Mouse (Mus musculus): ENCODE measurements around the gene Zmiz1. TPM values are rescaled to one million over a fixed set of nuclear protein-coding genes. Genes with fewer than 3 reads are reported as not detected.

The Zmiz1 gene
- total RNA-seq, 2 experiments from 2014 or later = 40.2 to 49.9 TPM

- no peak for DNase-seq (ENCODE audit: low spot score)
- intact Hi-C loops (cut with DNase I) = no loop called here
These were observed 84.9 kb downstream of the Zmiz1 start for GRCm38 (mm10) chr14:25543927-25544326.

GRCm38 (mm10) chr14:25546852-25547621, 88.1 kb downstream of the Zmiz1 start:
- DNase-seq (ENCODE audit: low spot score) = peak; percentile 44
- intact Hi-C loops (cut with DNase I) = no loop called here

GRCm38 (mm10) chr14:25547882-25548281, 88.9 kb downstream of the Zmiz1 start:
- intact Hi-C loops (cut with DNase I) = no loop called here

GRCm38 (mm10) chr14:25548650-25549049, 89.7 kb downstream of the Zmiz1 start:
- DNase-seq (ENCODE audit: low spot score) = no peak
- intact Hi-C loops (cut with DNase I) = no loop called here

More at GRCm38 (mm10) chr14:25547882-25548281, 88.9 kb downstream of the Zmiz1 start:
- DNase-seq (ENCODE audit: low spot score) = no peak

GRCm38 (mm10) chr14:25549125-25549524, 90.1 kb downstream of the Zmiz1 start:
- intact Hi-C loops (cut with DNase I) = no loop called here
- DNase-seq (ENCODE audit: low spot score) = no peak

GRCm38 (mm10) chr14:25549871-25550840, 91.2 kb downstream of the Zmiz1 start:
- intact Hi-C loops (cut with DNase I) = no loop called here
- DNase-seq (ENCODE audit: low spot score) = no peak

- no peak for DNase-seq (ENCODE audit: low spot score)
- intact Hi-C loops (cut with DNase I) = no loop called here
These were observed 92.7 kb downstream of the Zmiz1 start for GRCm38 (mm10) chr14:25551731-25552130.

GRCm38 (mm10) chr14:25553382-25553781, 94.4 kb downstream of the Zmiz1 start:
- intact Hi-C loops (cut with DNase I) = no loop called here
- DNase-seq (ENCODE audit: low spot score) = no peak

- DNase-seq (ENCODE audit: low spot score) = no peak
These were observed 95.8 kb downstream of the Zmiz1 start for GRCm38 (mm10) chr14:25554781-25555180.

GRCm38 (mm10) chr14:25555291-25555781, 96.4 kb downstream of the Zmiz1 start:
- intact Hi-C loops (cut with DNase I) = no loop called here
- DNase-seq (ENCODE audit: low spot score) = no peak

More at GRCm38 (mm10) chr14:25554781-25555180, 95.8 kb downstream of the Zmiz1 start:
- intact Hi-C loops (cut with DNase I) = no loop called here

GRCm38 (mm10) chr14:25555848-25556247, 96.9 kb downstream of the Zmiz1 start:
- intact Hi-C loops (cut with DNase I) = no loop called here
- no peak for DNase-seq (ENCODE audit: low spot score)

GRCm38 (mm10) chr14:25557014-25557413, 98.0 kb downstream of the Zmiz1 start:
- DNase-seq (ENCODE audit: low spot score) = no peak
- intact Hi-C loops (cut with DNase I) = no loop called here

GRCm38 (mm10) chr14:25558479-25558878, 99.5 kb downstream of the Zmiz1 start:
- intact Hi-C loops (cut with DNase I) = no loop called here
- DNase-seq (ENCODE audit: low spot score) = no peak

GRCm38 (mm10) chr14:25559907-25560306, 100.9 kb downstream of the Zmiz1 start:
- intact Hi-C loops (cut with DNase I) = loop anchor here (5.0 to 10.0 kb wide), 6 partner anchors 33 to 1055 kb away; no protein-coding TSS in a partner anchor
- no peak for DNase-seq (ENCODE audit: low spot score)

GRCm38 (mm10) chr14:25560841-25561240, 101.9 kb downstream of the Zmiz1 start:
- no peak for DNase-seq (ENCODE audit: low spot score)
- intact Hi-C loops (cut with DNase I) = loop anchor here (5.0 to 10.0 kb wide), 6 partner anchors 34 to 1056 kb away; no protein-coding TSS in a partner anchor

- intact Hi-C loops (cut with DNase I) = loop anchor here (5.0 to 10.0 kb wide), 6 partner anchors 34 to 1057 kb away; no protein-coding TSS in a partner anchor
- DNase-seq (ENCODE audit: low spot score) = no peak
These were observed 102.7 kb downstream of the Zmiz1 start for GRCm38 (mm10) chr14:25561716-25562115.

- intact Hi-C loops (cut with DNase I) = loop anchor here (5.0 to 10.0 kb wide), 6 partner anchors 35 to 1058 kb away; no protein-coding TSS in a partner anchor
- DNase-seq (ENCODE audit: low spot score) = no peak
These were observed 103.5 kb downstream of the Zmiz1 start for GRCm38 (mm10) chr14:25562447-25562846.

GRCm38 (mm10) chr14:25562909-25563308, 103.9 kb downstream of the Zmiz1 start:
- intact Hi-C loops (cut with DNase I) = loop anchor here (5.0 to 10.0 kb wide), 6 partner anchors 36 to 1058 kb away; no protein-coding TSS in a partner anchor

GRCm38 (mm10) chr14:25564577-25564976, 105.6 kb downstream of the Zmiz1 start:
- DNase-seq (ENCODE audit: low spot score) = no peak
- intact Hi-C loops (cut with DNase I) = loop anchor here (2.0 to 10.0 kb wide), 7 partner anchors 37 to 1060 kb away; no protein-coding TSS in a partner anchor

More at GRCm38 (mm10) chr14:25562909-25563308, 103.9 kb downstream of the Zmiz1 start:
- no peak for DNase-seq (ENCODE audit: low spot score)

Measured in heart, postnatal 25 days (tissue).